Mouse (Mus musculus) forebrain, embryonic 16.5 days (tissue): ENCODE measurements around the gene Sipa1l2. TPM values are rescaled to one million over a fixed set of nuclear protein-coding genes. Genes with fewer than 3 reads are reported as not detected.

ENCODE experiments used
- ATAC-seq: fragments of 200-750 bp; cut with Nextera tagmentation; 2 replicates; pipeline ENCODE4 v1.8.0; 2017; ENCODE audit warnings: mild to moderate bottlenecking, moderate library complexity
- H3K27ac ChIP-seq: fragments of 300-500 bp; sonication (generic); 2 replicates; pipeline ENCODE4 v1.5.1; 2014; ENCODE audit warnings: low read length, control low read depth
- H3K27me3 ChIP-seq: fragments of 300-500 bp; sonication (generic); replicated peaks from 2 replicates; pipeline ENCODE4 v1.6.1; 2014; ENCODE audit warnings: low read length; ENCODE audit not compliant: control insufficient read depth, insufficient read depth
- H3K36me3 ChIP-seq: fragments of 300-500 bp; sonication (generic); 2 replicates; pipeline ENCODE4 v1.6.1; 2014; ENCODE audit not compliant: control insufficient read depth, insufficient read depth
- H3K4me1 ChIP-seq: fragments of 300-500 bp; sonication (generic); replicated peaks from 2 replicates; pipeline ENCODE4 v1.6.1; 2014; ENCODE audit warnings: low read length; ENCODE audit not compliant: control insufficient read depth, insufficient read depth
- H3K4me2 ChIP-seq: fragments of 300-500 bp; sonication (generic); 2 replicates; pipeline ENCODE4 v1.6.1; 2014; ENCODE audit warnings: mild to moderate bottlenecking, low read length, control low read depth
- H3K4me3 ChIP-seq: fragments of 300-500 bp; sonication (generic); replicated peaks from 2 replicates; pipeline ENCODE4 v1.5.1; 2014; ENCODE audit warnings: mild to moderate bottlenecking, low read length, control low read depth
- H3K9ac ChIP-seq: fragments of 300-500 bp; sonication (generic); replicated peaks from 2 replicates; pipeline ENCODE4 v1.6.1; 2014; ENCODE audit warnings: low read depth, low read length, control low read depth
- H3K9me3 ChIP-seq: fragments of 300-500 bp; sonication (generic); 2 replicates; pipeline ENCODE4 v1.6.1; 2016; ENCODE audit warnings: low read length; ENCODE audit not compliant: control insufficient read depth
- WGBS: fragments of 180-500 bp; shearing (Covaris S2); extraction: QIAGEN DNeasy Blood & Tissue Kit; methylation state at CpG from one replicate; pipeline ENCODE4 v1.1.7; 2014; 5-methylcytosine and 5-hydroxymethylcytosine counted together
- polyA plus RNA-seq: library from polyadenylated mRNA; unstranded; fragments of >200 nt; fragmentation: Nextera tagmentation; extraction: Ambion mirVana; gene quantifications from 2 replicates; pipeline ENCODE4 v1.2.1, GENCODE M21; 2015

The Sipa1l2 gene
- polyA plus RNA-seq, 1 experiment from 2014 or later = 33.4 TPM

- Histone ChIP-seq H3K4me2 (no peak overlapping the region), H3K27ac (peak overlapping the region; percentile 61), H3K36me3 (peaks cover 6% of the 10 kb centered on the region), H3K9ac (peak overlapping the region; percentile 29), H3K27me3 (no peaks in the 10 kb centered on the region), H3K4me3 (no peak overlapping the region), H3K4me1 (peaks cover 15% of the 10 kb centered on the region), H3K9me3 (no peaks in the 10 kb centered on the region)
- ATAC-seq = peak; percentile 59
- 39% methylated on average over 12 of the region's 12 CpGs for WGBS
Measured at GRCm38 (mm10) chr8:125474876-125475275, 94.7 kb downstream of the Sipa1l2 start.

GRCm38 (mm10) chr8:125471374-125471773 lies 98.2 kb downstream of the Sipa1l2 start:
- H3K27ac ChIP-seq = no peak overlapping the region
- H3K4me3 ChIP-seq = no peak overlapping the region
- H3K4me2 ChIP-seq = no peak overlapping the region
- peaks cover 15% of the 10 kb centered on the region for H3K4me1 ChIP-seq
- ATAC-seq = no peak
- H3K9me3 ChIP-seq = no peaks in the 10 kb centered on the region
- WGBS = 77% methylated on average over 9 of the region's 9 CpGs
- peaks cover 10% of the 10 kb centered on the region for H3K36me3 ChIP-seq
- H3K27me3 ChIP-seq = no peaks in the 10 kb centered on the region
- H3K9ac ChIP-seq = no peak overlapping the region

GRCm38 (mm10) chr8:125465156-125465821 lies 104.3 kb downstream of the Sipa1l2 start:
- H3K27ac ChIP-seq = no peak overlapping the region
- ATAC-seq = no peak

GRCm38 (mm10) chr8:125462901-125463300 lies 106.7 kb downstream of the Sipa1l2 start:
- peaks cover 3% of the 10 kb centered on the region; the same call in 1 of the 2 replicates for H3K36me3 ChIP-seq
- no peak overlapping the region for H3K27ac ChIP-seq
- no peak overlapping the region for H3K4me3 ChIP-seq
- 32% methylated on average over 7 of the region's 7 CpGs for WGBS
- H3K9ac ChIP-seq = no peak overlapping the region
- H3K4me1 ChIP-seq = peaks cover 19% of the 10 kb centered on the region; the same call in 1 of the 2 replicates
- no peak for ATAC-seq
- no peaks in the 10 kb centered on the region for H3K27me3 ChIP-seq
- no peak overlapping the region for H3K4me2 ChIP-seq
- H3K9me3 ChIP-seq = no peaks in the 10 kb centered on the region

More at GRCm38 (mm10) chr8:125465156-125465821, 104.3 kb downstream of the Sipa1l2 start:
- no peaks in the 10 kb centered on the region for H3K9me3 ChIP-seq
- peaks cover 8% of the 10 kb centered on the region for H3K36me3 ChIP-seq
- H3K4me3 ChIP-seq = no peak overlapping the region
- peaks cover 16% of the 10 kb centered on the region; the same call in 1 of the 2 replicates for H3K4me1 ChIP-seq
- H3K27me3 ChIP-seq = no peaks in the 10 kb centered on the region
- 8% methylated on average over 6 of the region's 6 CpGs for WGBS
- no peak overlapping the region for H3K9ac ChIP-seq
- no peak overlapping the region for H3K4me2 ChIP-seq

GRCm38 (mm10) chr8:125461504-125461903 lies 108.1 kb downstream of the Sipa1l2 start:
- H3K4me1 ChIP-seq = peaks cover 19% of the 10 kb centered on the region; the same call in 1 of the 2 replicates
- no peak overlapping the region for H3K27ac ChIP-seq
- no peak overlapping the region for H3K4me3 ChIP-seq
- ATAC-seq = no peak
- H3K9me3 ChIP-seq = no peaks in the 10 kb centered on the region
- H3K27me3 ChIP-seq = no peaks in the 10 kb centered on the region
- H3K4me2 ChIP-seq = no peak overlapping the region
- no peaks in the 10 kb centered on the region for H3K36me3 ChIP-seq
- WGBS = 95% methylated on average over 1 of the region's 1 CpGs
- H3K9ac ChIP-seq = no peak overlapping the region

GRCm38 (mm10) chr8:125460602-125461001 lies 109.0 kb downstream of the Sipa1l2 start:
- peaks cover 13% of the 10 kb centered on the region; the same call in 1 of the 2 replicates for H3K4me1 ChIP-seq
- H3K9ac ChIP-seq = no peak overlapping the region
- no peak overlapping the region for H3K27ac ChIP-seq
- H3K4me2 ChIP-seq = no peak overlapping the region
- no peaks in the 10 kb centered on the region for H3K9me3 ChIP-seq
- WGBS = 13% methylated on average over 6 of the region's 6 CpGs
- no peaks in the 10 kb centered on the region for H3K36me3 ChIP-seq
- no peaks in the 10 kb centered on the region for H3K27me3 ChIP-seq
- ATAC-seq = no peak
- no peak overlapping the region for H3K4me3 ChIP-seq

GRCm38 (mm10) chr8:125449048-125449447 lies 120.6 kb downstream of the Sipa1l2 start:
- no peaks in the 10 kb centered on the region for H3K9me3 ChIP-seq
- no peak overlapping the region for H3K27ac ChIP-seq
- no peaks in the 10 kb centered on the region for H3K4me1 ChIP-seq
- 53% methylated on average over 6 of the region's 6 CpGs for WGBS
- 0 out of 2 replicates have a peak, but pooled peaks cover 5% of the 10 kb centered on the region for H3K36me3 ChIP-seq
- ATAC-seq = no peak
- H3K9ac ChIP-seq = no peak overlapping the region
- no peaks in the 10 kb centered on the region for H3K27me3 ChIP-seq
- no peak overlapping the region for H3K4me2 ChIP-seq
- no peak overlapping the region for H3K4me3 ChIP-seq

GRCm38 (mm10) chr8:125447543-125447942 lies 122.1 kb downstream of the Sipa1l2 start:
- Histone ChIP-seq H3K27ac (no peak overlapping the region), H3K4me2 (no peak overlapping the region), H3K27me3 (no peaks in the 10 kb centered on the region), H3K9me3 (no peaks in the 10 kb centered on the region), H3K9ac (no peak overlapping the region), H3K4me1 (no peaks in the 10 kb centered on the region), H3K4me3 (no peak overlapping the region), H3K36me3 (0 out of 2 replicates have a peak, but pooled peaks cover 5% of the 10 kb centered on the region)
- WGBS = 92% methylated on average over 14 of the region's 14 CpGs
- no peak for ATAC-seq

GRCm38 (mm10) chr8:125446236-125446635 lies 123.4 kb downstream of the Sipa1l2 start:
- H3K27me3 ChIP-seq = no peaks in the 10 kb centered on the region
- H3K36me3 ChIP-seq = peaks cover 11% of the 10 kb centered on the region; the same call in 1 of the 2 replicates
- H3K4me3 ChIP-seq = no peak overlapping the region
- no peak overlapping the region for H3K9ac ChIP-seq
- no peak for ATAC-seq
- 84% methylated on average over 4 of the region's 4 CpGs for WGBS
- H3K4me2 ChIP-seq = no peak overlapping the region
- H3K9me3 ChIP-seq = no peaks in the 10 kb centered on the region
- H3K27ac ChIP-seq = no peak overlapping the region
- H3K4me1 ChIP-seq = no peaks in the 10 kb centered on the region
